Mouse (Mus musculus): ENCODE data around the gene Tuft1. TPM values are rescaled to one million over a fixed set of nuclear protein-coding genes. Genes with fewer than 3 reads are reported as not detected.

The Tuft1 gene
- polyA plus RNA-seq, 1 experiment from 2014 or later, result 4.1 TPM

- Histone ChIP-seq H3K9me3 (replicated peaks) (no peaks in the 10 kb centered on the region), H3K27ac (no peak overlapping the region), H3K4me2 (replicated peaks) (no peak overlapping the region), H3K9ac (no peak overlapping the region), H3K27me3 (no peaks in the 10 kb centered on the region), H3K4me1 (peaks cover 6% of the 10 kb centered on the region), H3K36me3 (no peaks in the 10 kb centered on the region), H3K4me3 (no peak overlapping the region)
- 80% methylated on average over 4 of the region's 4 CpGs for WGBS
- no peak for ATAC-seq (ENCODE audit: low FRiP score)
These were observed 47.3 kb downstream of the Tuft1 start for GRCm38 (mm10) chr3:94611343-94611742.

- H3K36me3 ChIP-seq, result no peaks in the 10 kb centered on the region
These were observed 48.1 kb downstream of the Tuft1 start for GRCm38 (mm10) chr3:94610581-94610980.

GRCm38 (mm10) chr3:94609621-94610020 is 49.1 kb downstream of the Tuft1 start:
- 94% methylated on average over 3 of the region's 3 CpGs for WGBS
- no peak overlapping the region for H3K9ac ChIP-seq
- H3K27ac ChIP-seq, result no peak overlapping the region
- no peak for ATAC-seq (ENCODE audit: low FRiP score)
- H3K36me3 ChIP-seq, result no peaks in the 10 kb centered on the region
- peaks cover 6% of the 10 kb centered on the region for H3K4me1 ChIP-seq
- H3K4me3 ChIP-seq, result no peak overlapping the region
- no peaks in the 10 kb centered on the region for H3K27me3 ChIP-seq
- no peaks in the 10 kb centered on the region for H3K9me3 ChIP-seq (replicated peaks)
- no peak overlapping the region for H3K4me2 ChIP-seq (replicated peaks)

More at GRCm38 (mm10) chr3:94610581-94610980, 48.1 kb downstream of the Tuft1 start:
- H3K27me3 ChIP-seq, result no peaks in the 10 kb centered on the region
- ATAC-seq (ENCODE audit: low FRiP score), result no peak
- WGBS, result 86% methylated on average over 2 of the region's 2 CpGs
- H3K4me3 ChIP-seq, result no peak overlapping the region
- H3K9me3 ChIP-seq (replicated peaks), result no peaks in the 10 kb centered on the region
- no peak overlapping the region for H3K27ac ChIP-seq
- peaks cover 6% of the 10 kb centered on the region for H3K4me1 ChIP-seq
- no peak overlapping the region for H3K4me2 ChIP-seq (replicated peaks)
- no peak overlapping the region for H3K9ac ChIP-seq

DNA sequence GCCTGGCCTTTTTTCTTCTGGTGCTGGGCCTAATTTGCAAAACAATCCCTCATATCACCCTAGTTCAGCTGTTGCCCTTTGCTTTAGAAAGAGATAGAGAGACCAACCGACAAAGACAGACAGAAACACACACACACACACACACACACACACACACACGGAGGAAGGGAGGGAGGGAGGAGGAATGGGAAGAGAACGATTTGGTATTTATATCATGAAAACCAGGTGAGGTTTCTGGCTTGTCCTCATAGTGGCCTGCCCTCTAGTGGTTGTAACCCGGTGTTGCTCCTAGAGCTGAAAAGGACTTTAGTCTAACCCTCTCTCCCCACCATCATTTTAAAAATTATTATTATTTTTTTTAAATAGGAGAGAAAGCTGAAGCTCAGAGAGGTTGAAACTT is 56.7 kb downstream of the Tuft1 start:
- Histone ChIP-seq H3K36me3 (no peaks in the 10 kb centered on the region), H3K4me3 (no peak overlapping the region), H3K4me2 (replicated peaks) (no peak overlapping the region), H3K27ac (no peak overlapping the region), H3K9ac (no peak overlapping the region), H3K27me3 (no peaks in the 10 kb centered on the region), H3K4me1 (no peaks in the 10 kb centered on the region), H3K9me3 (replicated peaks) (no peaks in the 10 kb centered on the region)
- WGBS, result 1% methylated on average over 4 of the region's 4 CpGs
- no peak; the same call in 1 of the 2 replicates for ATAC-seq (ENCODE audit: low FRiP score)

DNA sequence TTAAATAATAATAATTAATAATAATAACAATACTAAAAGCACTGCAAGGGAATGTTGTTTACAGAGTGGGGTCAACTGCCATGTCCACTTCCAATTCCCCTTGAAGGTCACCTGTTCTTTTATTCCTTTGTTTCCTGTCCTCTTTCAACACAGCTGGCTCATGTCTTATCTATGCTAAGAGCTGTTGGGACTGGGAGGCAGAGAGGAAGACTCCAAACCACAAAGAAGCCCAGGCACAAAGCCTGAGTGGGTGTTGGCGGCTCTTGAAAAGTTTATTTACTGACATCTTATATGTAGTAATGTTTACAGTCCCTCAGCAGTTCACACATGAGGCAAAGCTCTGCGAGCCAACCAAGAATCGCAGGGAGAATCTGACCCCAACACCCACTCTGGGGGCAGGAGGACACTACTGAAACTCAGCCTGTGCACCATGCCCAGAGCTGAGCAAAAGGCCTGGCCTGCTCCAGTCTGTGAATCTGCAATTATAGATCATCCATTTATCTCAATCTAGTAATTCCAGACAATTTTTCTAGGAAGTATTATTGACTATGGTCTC is 61.4 kb downstream of the Tuft1 start:
- Histone ChIP-seq H3K4me1 (no peaks in the 10 kb centered on the region), H3K4me2 (replicated peaks) (no peak overlapping the region), H3K27me3 (no peaks in the 10 kb centered on the region), H3K9ac (no peak overlapping the region), H3K4me3 (no peak overlapping the region), H3K9me3 (replicated peaks) (no peaks in the 10 kb centered on the region), H3K27ac (no peak overlapping the region), H3K36me3 (no peaks in the 10 kb centered on the region)
- WGBS, result 73% methylated on average over 3 of the region's 3 CpGs
- ATAC-seq (ENCODE audit: low FRiP score), result no peak

DNA sequence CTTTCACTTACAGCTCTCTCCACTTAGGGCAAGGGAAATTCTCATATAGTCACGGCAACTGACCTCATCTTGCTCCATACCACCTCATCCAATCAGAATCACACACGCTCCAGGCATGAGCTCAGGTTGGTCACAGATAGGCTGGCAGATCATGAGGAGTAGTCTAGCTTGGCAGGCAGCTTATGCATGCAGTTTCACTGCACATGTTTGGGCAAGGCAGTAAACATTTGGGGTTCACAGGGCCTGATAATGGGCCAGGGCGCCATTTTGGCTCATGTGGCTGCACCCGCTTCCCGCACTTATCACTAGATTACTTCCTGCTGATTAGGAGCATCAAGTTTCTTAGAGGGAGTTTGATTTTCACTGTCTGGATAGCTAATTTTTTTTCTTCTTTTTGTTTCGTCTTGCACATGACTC is 62.8 kb downstream of the Tuft1 start:
- Histone ChIP-seq H3K4me3 (no peak overlapping the region), H3K4me1 (no peaks in the 10 kb centered on the region), H3K27me3 (no peaks in the 10 kb centered on the region), H3K4me2 (replicated peaks) (no peak overlapping the region), H3K9ac (no peak overlapping the region), H3K36me3 (no peaks in the 10 kb centered on the region), H3K27ac (no peak overlapping the region), H3K9me3 (replicated peaks) (no peaks in the 10 kb centered on the region)
- ATAC-seq (ENCODE audit: low FRiP score), result no peak
- WGBS, result 87% methylated on average over 6 of the region's 6 CpGs

GRCm38 (mm10) chr3:94591066-94591465 is 67.6 kb downstream of the Tuft1 start:
- ATAC-seq (ENCODE audit: low FRiP score), result no peak
- 80% methylated on average over 5 of the region's 5 CpGs for WGBS
- Histone ChIP-seq H3K9ac (no peak overlapping the region), H3K9me3 (replicated peaks) (no peaks in the 10 kb centered on the region), H3K4me2 (replicated peaks) (no peak overlapping the region), H3K4me3 (no peak overlapping the region), H3K4me1 (no peaks in the 10 kb centered on the region), H3K27me3 (no peaks in the 10 kb centered on the region), H3K36me3 (no peaks in the 10 kb centered on the region), H3K27ac (no peak overlapping the region)

DNA sequence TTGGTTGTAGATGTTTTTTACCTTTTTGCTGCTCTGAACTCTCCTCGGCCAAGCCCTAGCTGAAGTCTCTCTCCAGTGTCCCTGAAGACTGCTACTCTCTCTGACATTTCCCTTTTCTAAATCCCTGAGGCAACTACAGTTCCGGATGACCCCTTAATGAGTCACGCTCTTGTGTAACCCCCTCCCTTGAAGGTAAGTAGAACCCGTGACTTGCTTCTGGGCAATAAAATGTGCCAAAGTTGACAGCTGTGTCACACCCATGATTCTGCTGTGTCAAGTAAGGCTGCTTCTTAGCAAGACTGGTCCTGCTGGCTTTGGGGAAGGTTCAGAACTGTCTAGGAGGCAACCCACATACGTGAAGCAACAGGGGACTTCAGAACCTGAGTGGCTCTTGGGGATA is 70.7 kb downstream of the Tuft1 start:
- Histone ChIP-seq H3K9me3 (replicated peaks) (no peaks in the 10 kb centered on the region), H3K4me3 (no peak overlapping the region), H3K4me2 (replicated peaks) (no peak overlapping the region), H3K27ac (no peak overlapping the region), H3K4me1 (no peaks in the 10 kb centered on the region), H3K9ac (no peak overlapping the region), H3K27me3 (no peaks in the 10 kb centered on the region), H3K36me3 (no peaks in the 10 kb centered on the region)
- ATAC-seq (ENCODE audit: low FRiP score), result no peak
- WGBS, result 80% methylated on average over 5 of the region's 5 CpGs

- Histone ChIP-seq H3K9ac (no peak overlapping the region), H3K9me3 (replicated peaks) (no peaks in the 10 kb centered on the region), H3K27ac (no peak overlapping the region), H3K36me3 (no peaks in the 10 kb centered on the region), H3K4me3 (peak overlapping the region; percentile 82; the same call in 1 of the 2 replicates), H3K27me3 (no peaks in the 10 kb centered on the region), H3K4me2 (replicated peaks) (no peak overlapping the region), H3K4me1 (peaks cover 19% of the 10 kb centered on the region)
- 71% methylated on average over 7 of the region's 7 CpGs for WGBS
- no peak for ATAC-seq (ENCODE audit: low FRiP score)
These were observed 75.7 kb downstream of the Tuft1 start for GRCm38 (mm10) chr3:94582944-94583343.

- H3K9ac ChIP-seq, result peak within 1 kb of the TSS; percentile 90
These were observed 76.2 kb downstream of the Tuft1 start, which contains the start of gene Snx27 for GRCm38 (mm10) chr3:94582456-94582891. TSS of gene Snx27 (minus strand) at chr3:94582716.

GRCm38 (mm10) chr3:94581793-94582455 is 76.7 kb downstream of the Tuft1 start:
- peak overlapping the region; percentile 91 for H3K27ac ChIP-seq
- peaks cover 19% of the 10 kb centered on the region for H3K4me1 ChIP-seq
- H3K27me3 ChIP-seq, result no peaks in the 10 kb centered on the region
- no peaks in the 10 kb centered on the region for H3K9me3 ChIP-seq (replicated peaks)
- peak overlapping the region; percentile 82 for H3K4me3 ChIP-seq
- peak; percentile 85 for ATAC-seq (ENCODE audit: low FRiP score)
- peak overlapping the region; percentile 93 for H3K4me2 ChIP-seq (replicated peaks)
- H3K9ac ChIP-seq, result peak overlapping the region; percentile 90
- WGBS, result under 1% methylated on average over 45 of the region's 48 CpGs
- H3K36me3 ChIP-seq, result no peaks in the 10 kb centered on the region

More at GRCm38 (mm10) chr3:94582456-94582891, 76.2 kb downstream of the Tuft1 start, which contains the start of gene Snx27:
- under 1% methylated on average over 39 of the region's 42 CpGs for WGBS
- ATAC-seq (ENCODE audit: low FRiP score), result peak; percentile 98
- peaks cover 19% of the 10 kb centered on the region for H3K4me1 ChIP-seq
- H3K36me3 ChIP-seq, result no peaks in the 10 kb centered on the region
- H3K27ac ChIP-seq, result peak within 1 kb of the TSS; percentile 91
- peak within 1 kb of the TSS; percentile 93 for H3K4me2 ChIP-seq (replicated peaks)
- H3K9me3 ChIP-seq (replicated peaks), result no peaks in the 10 kb centered on the region
- H3K27me3 ChIP-seq, result no peaks in the 10 kb centered on the region
- H3K4me3 ChIP-seq, result peak within 1 kb of the TSS; percentile 82

DNA sequence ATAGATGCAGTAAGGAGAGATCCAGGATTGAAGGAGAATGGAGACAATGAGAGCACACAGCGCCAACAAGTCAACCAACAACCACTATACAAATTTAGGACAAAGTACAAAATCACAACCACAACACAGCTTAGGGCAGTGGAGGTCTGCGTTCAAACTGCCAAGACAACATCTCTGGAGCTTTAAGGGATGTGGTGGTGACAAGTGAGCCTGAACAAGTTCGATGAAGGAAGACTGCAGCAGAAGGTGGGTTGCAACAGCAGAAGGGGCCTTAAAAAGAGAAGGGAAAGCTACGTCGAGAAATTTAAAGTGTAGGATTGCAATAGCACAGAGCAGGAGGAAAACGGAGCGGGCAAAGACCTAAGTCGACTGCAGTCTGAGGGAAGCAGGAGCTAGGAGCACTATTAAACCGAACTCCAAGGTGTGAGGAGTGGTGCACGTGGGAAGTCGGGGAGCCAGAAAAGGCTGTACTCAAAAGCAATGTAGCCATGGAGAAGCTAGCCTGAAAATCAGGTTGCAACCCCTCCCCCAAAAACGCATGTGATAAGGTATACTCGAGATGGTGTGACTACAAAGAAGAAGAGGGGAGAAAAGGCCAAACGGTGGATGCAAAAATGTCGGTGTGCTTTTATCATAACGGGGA is 77.4 kb downstream of the Tuft1 start:
- Histone ChIP-seq H3K4me1 (peaks cover 19% of the 10 kb centered on the region), H3K36me3 (no peaks in the 10 kb centered on the region), H3K9ac (peak overlapping the region; percentile 90), H3K4me3 (peak overlapping the region; percentile 82), H3K9me3 (replicated peaks) (no peaks in the 10 kb centered on the region), H3K27ac (peak overlapping the region; percentile 91; the same call in 1 of the 2 replicates), H3K4me2 (replicated peaks) (peak overlapping the region; percentile 93), H3K27me3 (no peaks in the 10 kb centered on the region)
- ATAC-seq (ENCODE audit: low FRiP score), result no peak
- whole genome bisulfite sequencing, result 2% methylated on average over 16 of the region's 16 CpGs
